Mouse (Mus musculus) brain, embryonic 14.5 days (tissue): ENCODE results near the gene Ube2ql1.

Experiments
- CTCF ChIP-seq: fragments of 200-500 bp; IDR thresholded peaks from 2 replicates; pipeline ENCODE4 v1.5.1; 2012; ENCODE audit warnings: inconsistent platforms, mild to moderate bottlenecking, moderate library complexity, borderline replicate concordance; ENCODE audit not compliant: insufficient read depth, insufficient read length; ENCODE audit errors: extremely low read depth
- POLR2A ChIP-seq: fragments of 200-500 bp; IDR thresholded peaks from 2 replicates; pipeline ENCODE4 v1.6.1; 2012; ENCODE audit warnings: mild to moderate bottlenecking, inconsistent platforms, borderline replicate concordance; ENCODE audit not compliant: poor library complexity, insufficient read depth, insufficient read length, severe bottlenecking; ENCODE audit errors: extremely low read depth

GRCm38 (mm10) chr13:69700827-69701226 lies 38.9 kb downstream of the Ube2ql1 start:
- TF ChIP-seq CTCF (no peak), POLR2A (no peak)
